Comparison of ENCODE assay signal across 9 mouse cellular contexts in the genomic region with DNA sequence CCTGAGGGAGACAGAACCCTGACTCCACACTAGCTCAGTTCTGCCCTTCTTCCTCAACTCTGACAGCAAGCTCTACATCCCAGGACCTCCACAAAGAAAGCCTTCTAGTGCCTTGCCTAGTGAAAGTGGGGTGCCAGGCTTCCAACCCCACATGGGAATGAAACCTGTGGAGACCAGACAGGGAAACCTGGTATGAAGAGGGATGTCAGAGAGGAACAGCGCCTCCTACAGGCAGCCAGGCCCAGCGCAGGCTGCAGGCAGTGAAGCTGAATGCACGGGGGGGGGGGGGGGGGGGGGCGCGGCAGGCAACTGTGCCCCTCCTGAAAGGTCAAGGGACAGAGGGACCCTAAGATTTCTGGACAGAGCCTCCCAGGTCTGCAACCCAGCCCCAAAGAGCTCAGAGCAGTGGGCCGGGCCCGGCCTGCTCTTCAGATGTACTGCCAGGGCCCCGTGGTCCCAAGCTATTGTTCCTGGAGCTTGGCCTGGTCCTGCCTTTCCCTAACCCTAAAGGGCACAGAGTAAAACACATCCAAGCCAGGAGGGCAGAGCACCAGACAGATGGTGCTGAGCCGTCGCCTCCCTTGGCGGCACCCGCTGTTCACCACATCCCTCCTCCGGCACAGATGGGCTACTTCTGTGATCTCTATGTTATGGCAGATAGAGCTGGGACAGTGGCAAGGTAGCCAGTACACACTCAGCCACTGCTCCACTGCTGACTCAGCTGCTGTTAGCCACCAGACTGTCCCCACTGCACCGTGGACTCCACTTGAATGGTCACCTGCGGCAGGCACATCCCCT. TPM values are rescaled to one million over a fixed set of nuclear protein-coding genes. Genes with fewer than 3 reads are reported as not detected.
A peak's percentile ranks its signal among the peaks of the same experiment; 100 is the strongest.
DNase-seq lines count a peak whose midpoint lies in the region; ATAC-seq and TF ChIP-seq lines count a peak whose summit lies in the region.
"Had no signal": no experiment of that assay in that cellular context is flagged by ENCODE, and none has a peak within 500 bp of the region (broad histone marks: within the 10 kb centered on the region; RNA-seq: fewer than 3 reads in every experiment).

No protein-coding gene starts in this region.

- no peaks in the 10 kb centered on the region for H3K9me3 ChIP-seq in heart, embryonic 12.5 days (replicated peaks)
- H3K9me3 ChIP-seq in forebrain, postnatal 0 days (ENCODE audit: low read length): no peaks in the 10 kb centered on the region

- intact Hi-C loops in heart, adult 2 months (cut with DNase I): no loop called here

- peaks cover 8% of the 10 kb centered on the region for H3K27me3 ChIP-seq in heart, adult 2 months (ENCODE audit: control insufficient read depth, insufficient read depth, low read length)
- H3K27me3 ChIP-seq in heart, embryonic 12.5 days (replicated peaks): peaks cover 66% of the 10 kb centered on the region
- H3K27me3 ChIP-seq in thymus, adult 2 months (ENCODE audit: control insufficient read depth, insufficient read depth, low read length): no peaks in the 10 kb centered on the region
- no peaks in the 10 kb centered on the region for H3K27me3 ChIP-seq in forebrain, postnatal 0 days (ENCODE audit: insufficient read depth, low read length)

- WGBS in heart, adult 2 months: 78% methylated on average over 12 of the region's 15 CpGs
- 73% methylated on average over 14 of the region's 15 CpGs for WGBS in heart, embryonic 12.5 days
- WGBS in thymus, adult 2 months: 59% methylated on average over 13 of the region's 15 CpGs
- WGBS in forebrain, postnatal 0 days: 61% methylated on average over 12 of the region's 15 CpGs

- H3K27ac ChIP-seq in heart, adult 2 months: no peak overlapping the region
- no peak overlapping the region for H3K27ac ChIP-seq in heart, embryonic 12.5 days (ENCODE audit: poor library complexity, severe bottlenecking)
- no peak overlapping the region for H3K27ac ChIP-seq in thymus, adult 2 months (ENCODE audit: control insufficient read depth, insufficient read depth, low read length)
- H3K27ac ChIP-seq in forebrain, postnatal 0 days (ENCODE audit: low read depth, low read length): no peak overlapping the region

- no peak for ATAC-seq in heart, embryonic 12.5 days (ENCODE audit: insufficient number of reproducible peaks, low FRiP score)
- no peak for ATAC-seq in forebrain, postnatal 0 days

- H3K36me3 ChIP-seq in heart, adult 2 months (ENCODE audit: control insufficient read depth, insufficient read depth, low read length): no peaks in the 10 kb centered on the region
- no peaks in the 10 kb centered on the region for H3K36me3 ChIP-seq in heart, embryonic 12.5 days
- H3K36me3 ChIP-seq in thymus, adult 2 months (ENCODE audit: control insufficient read depth, insufficient read depth, low read length): no peaks in the 10 kb centered on the region
- no peaks in the 10 kb centered on the region for H3K36me3 ChIP-seq in forebrain, postnatal 0 days (ENCODE audit: insufficient read depth)

- H3K4me2 ChIP-seq in heart, embryonic 12.5 days: no peak overlapping the region
- H3K4me2 ChIP-seq in forebrain, postnatal 0 days (ENCODE audit: low read depth): no peak overlapping the region

- no peaks in the 10 kb centered on the region for H3K79me2 ChIP-seq in heart, adult 2 months (replicated peaks; ENCODE audit: control insufficient read depth, insufficient read depth, low read length)

- H3K4me1 ChIP-seq in heart, adult 2 months (ENCODE audit: control insufficient read depth, insufficient read depth, low read length): no peaks in the 10 kb centered on the region
- peaks cover 26% of the 10 kb centered on the region for H3K4me1 ChIP-seq in heart, embryonic 12.5 days (replicated peaks)
- peaks cover 47% of the 10 kb centered on the region for H3K4me1 ChIP-seq in thymus, adult 2 months (replicated peaks; ENCODE audit: control insufficient read depth, insufficient read depth, low read length)
- H3K4me1 ChIP-seq in forebrain, postnatal 0 days (ENCODE audit: insufficient read depth): peaks cover 21% of the 10 kb centered on the region

- TF ChIP-seq CTCF in heart, adult 2 months (IDR thresholded peaks at IDR 0.05): peak; percentile 62
- 0 out of 2 replicates have a peak, but pooled peaks have one; percentile 58 for TF ChIP-seq CTCF in thymus, adult 2 months (IDR thresholded peaks at IDR 0.05; ENCODE audit: borderline replicate concordance, control insufficient read depth, extremely low read depth, insufficient read depth, low read length, poor library complexity)
- peak; percentile 61 for TF ChIP-seq CTCF in forebrain, postnatal 0 days (IDR thresholded peaks at IDR 0.05; ENCODE audit: low read depth)

- no peak for TF ChIP-seq EP300 in heart, adult 2 months (IDR thresholded peaks at IDR 0.05; ENCODE audit: insufficient read depth, low read depth, low read length)

- DNase-seq in heart, adult 2 months: no peak
- peak; percentile 34 for DNase-seq in thymus, adult 2 months
- no peak for DNase-seq in thymus, postnatal 25 days
- peak; percentile 57 for DNase-seq in forebrain, postnatal 0 days
- DNase-seq in retina, postnatal 1 day: peak; percentile 57
- no peak for DNase-seq in heart, adult 9 months (ENCODE audit: low spot score in 2 of 2)
- DNase-seq in urinary bladder, postnatal 25 days (ENCODE audit: low spot score): no peak

- H3K9ac ChIP-seq in heart, adult 2 months (ENCODE audit: low read depth, low read length): no peak overlapping the region
- no peak overlapping the region for H3K9ac ChIP-seq in heart, embryonic 12.5 days
- H3K9ac ChIP-seq in forebrain, postnatal 0 days: no peak overlapping the region

- H3K4me3 ChIP-seq in heart, adult 2 months: no peak overlapping the region
- no peak overlapping the region for H3K4me3 ChIP-seq in heart, embryonic 12.5 days
- no peak overlapping the region for H3K4me3 ChIP-seq in thymus, adult 2 months (ENCODE audit: control insufficient read depth, insufficient read depth, low read length)
- no peak overlapping the region for H3K4me3 ChIP-seq in forebrain, postnatal 0 days (ENCODE audit: low read depth, low read length)

- no peak for TF ChIP-seq POLR2A in heart, adult 2 months (IDR thresholded peaks at IDR 0.05; ENCODE audit: insufficient read depth, low read depth, low read length)
- no peak for TF ChIP-seq POLR2A in thymus, adult 2 months (IDR thresholded peaks at IDR 0.05; ENCODE audit: control insufficient read depth, extremely low read depth, insufficient read depth, low read length, poor library complexity)

RNA-seq across cellular contexts. Expression of a gene that starts 13.8 kb away (rescaled TPM):
- not detected for total RNA-seq in heart, adult 2 months (2021)
- 0.04 TPM in 1 of 2 replicates, not detected in the other for polyA plus RNA-seq in heart, adult 2 months (2012; rRNA removed)
- polyA plus RNA-seq in heart, embryonic 12.5 days (2016; fragmentation: Nextera tagmentation; extraction: Ambion mirVana): 0.08 TPM in 1 of 2 replicates, not detected in the other
- polyA plus RNA-seq in thymus, adult 2 months (2012; rRNA removed): 0.51 and 0.73 TPM in 2 replicates
- 0.08 and 0.19 TPM in 2 replicates for total RNA-seq in forebrain, postnatal 0 days (2014; rRNA removed)
- 0.06 TPM in 1 of 2 replicates, not detected in the other for polyA plus RNA-seq in forebrain, postnatal 0 days (2015; fragmentation: Nextera tagmentation; extraction: Ambion mirVana)
- total RNA-seq: hematopoietic stem cell, adult 5-6 weeks had no signal

RNA-seq across cellular contexts. Expression of a gene that starts 21.7 kb away (rescaled TPM):
- not detected for total RNA-seq in heart, adult 2 months (2021)
- polyA plus RNA-seq in heart, adult 2 months (2012; rRNA removed): not detected in 2 replicates
- 0.04 and 0.08 TPM in 2 replicates for polyA plus RNA-seq in heart, embryonic 12.5 days (2016; fragmentation: Nextera tagmentation; extraction: Ambion mirVana)
- 0.81 and 1.0 TPM in 2 replicates for polyA plus RNA-seq in thymus, adult 2 months (2012; rRNA removed)
- total RNA-seq in forebrain, postnatal 0 days (2014; rRNA removed): 8.9 and 12.7 TPM in 2 replicates
- polyA plus RNA-seq in forebrain, postnatal 0 days (2015; fragmentation: Nextera tagmentation; extraction: Ambion mirVana): 5.7 and 8.5 TPM in 2 replicates
- total RNA-seq: hematopoietic stem cell, adult 5-6 weeks had no signal

Comparison
In these comparisons a context has a peak if more than half of its experiments do, and no peak if none do; other contexts are left out.
1. DNase-seq: peak in thymus, adult 2 months (single experiment), forebrain, postnatal 0 days (single experiment) and retina, postnatal 1 day (single experiment); none in heart, adult 2 months (0 of 2), thymus, postnatal 25 days (single experiment), heart, adult 9 months (0 of 2) and urinary bladder, postnatal 25 days (single experiment).
2. Peak in every context shown above with its lines, with median percentiles within 50 percentile points of each other: CTCF ChIP-seq.